Mouse (Mus musculus) CD4-positive, CD25-positive, alpha-beta regulatory T cell, adult 4 months (primary cell): ENCODE results near the gene Gm13306. TPM values are rescaled to one million over a fixed set of nuclear protein-coding genes. Genes with fewer than 3 reads are reported as not detected.
"Not testable (repeated sequence)": the region's sequence is repeated elsewhere in the genome, so short reads cannot be mapped to it uniquely, and the experiment has no call there.

ENCODE experiments used
- ATAC-seq: one replicate; pipeline ENCODE4 v1.8.0; 2017
- polyA plus RNA-seq, 2 experiments: library from polyadenylated mRNA; unstranded; fragments of 100-300 nt; shearing (Covaris generic); gene quantifications; one replicate each; pipeline ENCODE4 v1.2.1; 2017

Gm13306 gene
- not detected for polyA plus RNA-seq

DNA sequence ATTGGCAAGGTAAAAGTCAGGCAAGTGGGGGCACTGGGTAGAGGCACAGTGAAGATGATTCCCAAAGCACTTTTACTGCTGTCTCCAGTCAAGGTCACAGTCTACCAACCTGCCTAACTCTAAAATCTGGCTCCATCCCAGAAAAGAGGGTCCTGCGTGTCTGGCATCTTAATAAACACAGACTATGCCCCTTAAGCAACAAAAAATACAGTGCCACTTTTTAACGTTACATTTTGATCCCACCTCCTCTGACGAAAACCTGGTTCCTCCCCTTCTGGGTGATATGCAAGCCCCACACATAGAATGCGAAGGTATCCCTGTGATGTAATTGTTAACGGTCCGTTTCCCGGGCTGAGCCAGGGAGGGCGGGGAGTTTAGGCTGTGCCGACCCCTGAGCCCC, at the start of gene Gm13306:
TSS of gene Gm13306 (plus strand) at position 301 of the 400 bp plus-strand sequence.
- not testable (repeated sequence) for ATAC-seq

DNA sequence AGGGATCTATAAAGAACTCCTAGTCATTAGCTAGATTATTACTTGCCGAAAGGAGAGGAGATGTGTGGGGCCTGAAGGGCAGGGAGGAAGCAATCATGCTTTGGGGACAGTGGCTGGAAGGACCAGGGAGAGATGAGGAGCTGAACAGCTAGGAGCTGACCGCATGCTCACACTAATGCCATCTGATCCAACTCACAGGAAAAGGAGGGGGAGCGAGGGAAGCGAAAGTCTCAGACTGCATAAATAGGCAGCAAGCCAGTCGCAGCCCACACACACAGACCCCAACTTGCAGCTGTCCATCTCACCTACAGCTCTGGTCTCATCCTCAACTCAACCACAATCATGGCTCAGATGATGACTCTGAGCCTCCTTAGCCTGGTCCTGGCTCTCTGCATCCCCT, 38.7 kb upstream of the Gm13306 start, which contains the start of gene Gm13304:
TSS of gene Gm13304 (plus strand) at position 301 of the 400 bp plus-strand sequence.
- ATAC-seq, result not testable (repeated sequence)

DNA sequence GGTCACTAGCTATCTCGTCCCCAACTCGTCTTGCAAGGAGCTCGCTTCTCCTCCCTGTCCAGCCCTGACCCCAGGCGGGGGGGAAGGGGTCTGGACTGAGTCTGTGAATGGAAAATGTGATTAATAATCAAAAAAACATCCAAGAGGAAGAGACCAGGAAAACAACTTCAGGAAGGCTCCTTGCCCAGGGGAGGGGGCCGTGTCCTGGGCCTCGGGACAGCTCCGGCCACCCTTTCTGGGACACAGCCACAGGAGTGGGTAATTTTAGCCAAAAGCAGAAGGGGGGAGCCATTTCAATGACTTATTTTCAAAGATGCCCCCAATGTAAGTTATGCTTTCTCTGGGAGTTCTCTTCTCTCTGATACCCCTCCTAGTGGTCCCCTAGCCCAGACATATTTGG, 15.3 kb downstream of the Gm13306 start, which contains the start of gene Gm13305:
TSS of gene Gm13305 (minus strand) at position 101 of the 400 bp plus-strand sequence.
- ATAC-seq, result not testable (repeated sequence)

DNA sequence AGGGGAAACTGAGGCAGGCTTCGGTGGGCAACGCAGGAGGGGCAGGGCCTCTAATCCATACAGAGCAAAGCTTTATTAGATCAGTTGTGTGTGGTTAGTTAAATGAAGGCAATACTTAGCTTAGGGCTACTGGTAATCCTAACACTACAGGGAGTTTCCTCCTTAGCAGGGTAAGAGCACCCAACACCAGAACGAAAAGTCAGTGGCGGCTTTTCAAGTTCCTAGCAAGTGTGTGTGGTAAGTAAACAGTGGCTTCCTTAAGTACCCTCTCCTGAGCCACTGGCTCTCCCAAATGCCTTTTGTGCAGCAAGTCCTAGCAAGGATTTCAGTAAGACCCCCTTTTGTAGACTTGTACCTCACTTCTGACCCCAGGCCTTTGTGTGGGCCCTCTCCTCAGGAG, 25.0 kb downstream of the Gm13306 start:
- not testable (repeated sequence) for ATAC-seq

- not testable (repeated sequence) for ATAC-seq
These were observed 30.3 kb downstream of the Gm13306 start for GRCm38 (mm10) chr4:42183234-42184197.

GRCm38 (mm10) chr4:42184324-42184979, 31.2 kb downstream of the Gm13306 start:
- ATAC-seq, result not testable (repeated sequence)

DNA sequence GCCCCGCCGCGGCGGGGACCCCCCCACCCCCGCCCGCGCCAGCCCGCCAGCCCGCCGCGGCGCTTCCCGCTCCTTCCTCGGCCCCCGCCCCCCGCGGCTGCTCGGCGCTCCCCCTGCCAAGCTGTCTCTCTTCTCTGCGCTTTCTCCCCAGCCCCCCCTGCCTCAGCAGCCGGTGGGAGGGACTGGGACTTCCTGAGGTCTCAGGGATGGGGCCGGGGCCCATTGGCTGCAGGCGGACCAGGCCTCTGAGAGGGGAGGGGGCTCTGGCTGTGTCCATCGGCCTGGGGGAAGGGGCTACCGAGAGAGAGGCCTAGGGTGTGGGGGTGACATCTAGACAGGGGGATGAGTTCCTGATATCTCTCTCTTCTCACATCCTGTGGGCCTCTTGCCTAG, 31.7 kb downstream of the Gm13306 start:
- ATAC-seq, result not testable (repeated sequence)

Other genes with a start within 250 kb of the Gm13306 start
- not detected for gene Gm21541, start 249.8 kb upstream of the Gm13306 start, polyA plus RNA-seq
- 1 to 10 TPM; 1.2 to 1.6 TPM for gene Gm20878, start 211.9 kb upstream of the Gm13306 start, polyA plus RNA-seq
- under 1 TPM in 1 of 2 experiments, not detected in 1; 0.14 TPM for gene Fam205a4, start 187.4 kb upstream of the Gm13306 start, polyA plus RNA-seq
- gene Gm21093, start 118.7 kb upstream of the Gm13306 start, polyA plus RNA-seq, result not detected
- not detected for gene Gm3893, start 62.2 kb upstream of the Gm13306 start, polyA plus RNA-seq
- not detected for gene Gm13304, start 38.6 kb upstream of the Gm13306 start, polyA plus RNA-seq
- not detected for gene Gm13305, start 15.2 kb downstream of the Gm13306 start, polyA plus RNA-seq
- gene Gm10600, start 87.2 kb downstream of the Gm13306 start, polyA plus RNA-seq, result not detected
- gene Ccl21b, start 102.3 kb downstream of the Gm13306 start, polyA plus RNA-seq, result not detected
- gene Gm21953, start 140.8 kb downstream of the Gm13306 start, polyA plus RNA-seq, result not detected
- gene Fam205a3, start 164.9 kb downstream of the Gm13306 start, polyA plus RNA-seq, result not detected